Mouse (Mus musculus) gastrocnemius, adult 2 months (tissue): Measurements from ENCODE around the gene Atf6b. TPM values are rescaled to one million over a fixed set of nuclear protein-coding genes. Genes with fewer than 3 reads are reported as not detected.

Source experiments
- DNase-seq: peaks from one replicate; pipeline ENCODE4 v3.0.0; 2022
- H3K27ac ChIP-seq: fragments of 200-600 bp; 2 replicates; pipeline ENCODE4 v1.8.1; 2022; ENCODE audit warnings: mild to moderate bottlenecking
- H3K4me3 ChIP-seq: fragments of 200-600 bp; 2 replicates; pipeline ENCODE4 v1.8.1; 2022; ENCODE audit warnings: mild to moderate bottlenecking, moderate library complexity
- CTCF ChIP-seq: fragments of 200-600 bp; IDR thresholded peaks from 2 replicates; pipeline ENCODE4 v1.8.1; 2022; ENCODE audit warnings: antibody characterized with exemption, mild to moderate bottlenecking, moderate library complexity
- intact Hi-C: fragments of 180-260 bp; cut with DNase I; formaldehyde crosslinking; loops from one replicate; pipeline ENCODE4 v1.15.1; 2025
- total RNA-seq, 2 experiments: library from RNA; stranded (reverse); gene quantifications; 2 replicates each; pipeline ENCODE4 v1.2.3; 2021

Gene Atf6b
- total RNA-seq, 2 experiments from 2014 or later = 7.1 to 9.1 TPM

DNA sequence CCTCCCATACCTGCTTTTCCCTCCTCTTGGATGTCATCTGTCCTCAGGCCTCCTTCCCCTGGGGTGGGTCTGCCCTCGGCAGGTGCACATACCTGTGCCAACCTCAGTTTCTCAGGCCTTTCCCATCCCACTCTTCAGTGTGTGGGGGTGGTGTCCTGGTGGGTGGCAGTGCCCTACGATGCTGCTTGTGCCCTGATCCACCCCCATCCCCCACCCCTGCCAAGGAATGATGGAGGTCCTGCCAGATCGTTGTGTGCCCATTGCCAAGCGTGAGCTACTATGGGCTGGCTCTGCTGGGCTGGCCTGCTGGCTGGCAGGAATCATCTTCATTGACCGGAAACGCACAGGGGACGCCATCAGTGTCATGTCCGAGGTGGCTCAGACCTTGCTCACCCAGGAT lies 35.9 kb upstream of the Atf6b start:
- no peak for DNase-seq

GRCm38 (mm10) chr17:34613054-34613645 lies 33.8 kb upstream of the Atf6b start:
- Histone ChIP-seq H3K4me3 (no peak overlapping the region), H3K27ac (no peak overlapping the region)
- TF ChIP-seq CTCF = no peak
- no peak for DNase-seq
- intact Hi-C loops = no loop called here

More for the DNA sequence above, 35.9 kb upstream of the Atf6b start:
- H3K4me3 ChIP-seq = no peak overlapping the region
- TF ChIP-seq CTCF = no peak
- intact Hi-C loops = no loop called here
- H3K27ac ChIP-seq = no peak overlapping the region

- intact Hi-C loops = no loop called here
- H3K27ac ChIP-seq = no peak overlapping the region
- TF ChIP-seq CTCF = no peak
- H3K4me3 ChIP-seq = no peak overlapping the region
- no peak for DNase-seq
Measured at GRCm38 (mm10) chr17:34613830-34614229, 33.1 kb upstream of the Atf6b start.

DNA sequence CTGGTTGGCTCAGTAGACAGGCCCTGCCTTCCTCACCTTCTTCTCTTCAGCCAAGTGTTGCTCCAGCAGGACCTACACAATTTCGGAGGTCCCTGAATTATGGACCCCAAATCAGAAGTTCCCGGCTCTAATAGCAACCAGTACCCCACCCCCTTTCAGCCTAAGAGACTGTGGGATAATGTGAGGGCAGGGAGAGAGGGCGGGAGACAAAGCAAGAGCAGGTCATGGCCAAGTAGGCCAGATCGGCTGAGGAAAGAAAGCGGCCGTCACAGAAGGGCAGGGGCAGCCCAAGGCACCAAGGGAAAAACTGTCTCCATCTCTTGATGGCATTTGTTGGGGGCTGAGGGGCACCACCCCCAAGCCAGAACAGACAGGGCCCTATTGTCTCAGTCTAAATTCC lies 31.1 kb upstream of the Atf6b start, which contains the start of gene Egfl8:
Gene Egfl8 (minus strand): TSS at position 101 of the 400 bp plus-strand sequence.
- no peak for DNase-seq
- Histone ChIP-seq H3K4me3 (no peak within 1 kb of the TSS), H3K27ac (peak within 1 kb of the TSS; percentile 65)
- TF ChIP-seq CTCF = no peak
- intact Hi-C loops = loop anchor here (5.0 kb wide), 1 partner anchor 44 kb away; no protein-coding TSS in a partner anchor

DNA sequence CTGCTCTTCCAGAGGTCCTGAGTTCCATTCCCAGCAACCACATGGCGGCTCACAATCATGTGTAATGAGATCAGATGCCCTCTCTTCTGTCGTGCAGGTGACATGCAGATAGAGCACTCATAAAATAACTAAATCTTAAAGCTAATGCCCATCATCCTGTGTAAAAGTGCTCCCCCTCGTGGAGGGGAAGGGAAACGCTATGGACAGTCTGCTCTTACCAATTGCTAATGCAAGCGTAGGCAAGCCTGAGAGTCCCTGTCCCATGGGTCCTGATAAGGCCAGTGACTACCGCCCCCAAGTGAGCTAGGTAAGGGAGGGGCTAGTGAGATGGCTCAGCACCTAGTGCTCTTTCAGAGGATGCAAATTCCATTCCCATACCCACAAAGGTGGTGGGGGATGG lies 27.9 kb upstream of the Atf6b start:
- intact Hi-C loops = loop anchor here (2.0 to 5.0 kb wide), 2 partner anchors 47 to 178 kb away; no protein-coding TSS in a partner anchor
- no peak overlapping the region for H3K27ac ChIP-seq
- peak; percentile 76 for DNase-seq

DNA sequence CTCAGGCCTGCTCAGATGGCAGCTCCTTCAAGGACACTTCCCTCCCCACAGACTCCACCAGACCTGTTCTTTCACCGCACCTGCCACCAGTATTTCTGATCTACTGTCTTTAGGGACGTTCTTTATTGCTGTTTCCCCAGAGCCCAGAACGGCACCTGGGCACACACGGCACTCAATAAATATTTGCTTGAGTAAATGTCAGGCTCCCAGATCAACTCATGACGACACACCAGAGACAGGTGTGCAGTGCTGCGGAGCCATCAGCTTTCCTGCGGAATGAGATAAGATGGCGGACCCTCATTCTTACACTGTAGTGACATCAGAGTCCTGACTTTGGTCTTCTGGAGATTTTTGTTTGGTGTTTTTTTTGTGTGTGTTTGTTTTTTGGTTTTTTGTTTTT lies 25.9 kb upstream of the Atf6b start:
- no peak overlapping the region for H3K27ac ChIP-seq
- no peak overlapping the region for H3K4me3 ChIP-seq
- no peak for DNase-seq
- intact Hi-C loops = no loop called here
- no peak for TF ChIP-seq CTCF

More for the DNA sequence above, 27.9 kb upstream of the Atf6b start:
- H3K4me3 ChIP-seq = no peak overlapping the region
- peak; percentile 90 for TF ChIP-seq CTCF

- Histone ChIP-seq H3K27ac (no peak overlapping the region), H3K4me3 (no peak overlapping the region)
- no peak for DNase-seq
- intact Hi-C loops = no loop called here
- TF ChIP-seq CTCF = peak; percentile 23; the same call in 1 of the 2 replicates
Measured at GRCm38 (mm10) chr17:34623161-34623560, 23.8 kb upstream of the Atf6b start.

GRCm38 (mm10) chr17:34624981-34625380 lies 22.0 kb upstream of the Atf6b start:
- DNase-seq = no peak
- H3K27ac ChIP-seq = no peak overlapping the region
- intact Hi-C loops = no loop called here
- H3K4me3 ChIP-seq = no peak overlapping the region
- TF ChIP-seq CTCF = no peak

DNA sequence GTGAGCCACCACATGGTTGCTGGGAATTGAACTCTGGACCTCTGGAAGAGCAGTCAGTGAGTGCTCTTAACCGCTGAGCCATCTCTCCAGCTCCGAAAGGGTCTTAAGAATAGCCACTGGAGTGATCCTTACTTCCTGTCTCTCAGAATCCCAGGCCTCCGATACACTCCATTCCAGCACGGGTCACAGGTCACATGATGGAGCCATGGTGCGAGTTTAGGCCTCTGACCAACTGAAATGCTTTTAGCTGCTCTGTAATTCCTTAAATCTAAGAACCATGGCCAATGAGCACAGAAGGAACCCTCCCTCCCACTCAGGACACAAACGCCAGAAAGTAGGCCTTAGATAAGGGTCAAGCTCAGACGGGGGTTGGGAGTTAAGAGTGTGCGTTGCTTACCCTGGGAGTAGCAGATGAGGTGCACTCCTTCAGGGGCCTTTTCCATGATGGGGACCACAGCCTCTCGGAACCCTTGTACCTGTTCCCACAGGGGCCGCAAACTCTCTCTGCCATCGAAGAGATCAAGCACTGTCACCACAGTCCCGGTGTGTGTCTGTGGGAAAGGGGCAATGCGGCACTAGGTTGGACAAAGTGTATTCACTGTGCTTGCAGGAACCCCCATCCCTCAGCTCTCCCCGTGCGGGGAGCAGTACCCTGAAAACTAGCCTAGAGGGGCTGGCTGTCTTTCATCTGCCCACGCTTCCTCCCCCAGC lies 20.7 kb upstream of the Atf6b start:
- Histone ChIP-seq H3K27ac (peak overlapping the region; percentile 96), H3K4me3 (peak overlapping the region; percentile 94)
- DNase-seq = no peak
- intact Hi-C loops = loop anchor here (2.0 kb wide), 1 partner anchor 21 kb away; the partner anchor contains the start of gene Agpat1
- no peak for TF ChIP-seq CTCF

DNA sequence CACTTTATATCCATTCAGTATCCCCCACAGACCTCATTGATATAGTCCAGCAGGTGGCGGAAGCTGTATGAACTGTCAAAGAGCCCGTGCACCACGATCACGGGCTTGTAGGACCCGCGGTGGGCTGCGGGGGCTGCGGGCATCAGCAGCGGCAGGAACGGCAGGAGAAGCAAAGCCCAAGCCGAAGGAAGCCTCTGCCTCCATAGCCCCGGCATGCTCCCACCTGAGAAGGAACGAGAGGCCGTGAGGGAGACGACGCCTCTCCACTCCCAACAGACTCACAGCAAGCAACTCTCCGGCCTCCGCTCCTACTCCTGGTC lies 20.2 kb upstream of the Atf6b start:
- peak overlapping the region; percentile 96 for H3K27ac ChIP-seq
- TF ChIP-seq CTCF = peak; percentile 52
- intact Hi-C loops = loop anchor here (2.0 kb wide), 1 partner anchor 22 kb away; the partner anchor contains the start of gene Agpat1
- peak overlapping the region; percentile 94 for H3K4me3 ChIP-seq
- no peak for DNase-seq

DNA sequence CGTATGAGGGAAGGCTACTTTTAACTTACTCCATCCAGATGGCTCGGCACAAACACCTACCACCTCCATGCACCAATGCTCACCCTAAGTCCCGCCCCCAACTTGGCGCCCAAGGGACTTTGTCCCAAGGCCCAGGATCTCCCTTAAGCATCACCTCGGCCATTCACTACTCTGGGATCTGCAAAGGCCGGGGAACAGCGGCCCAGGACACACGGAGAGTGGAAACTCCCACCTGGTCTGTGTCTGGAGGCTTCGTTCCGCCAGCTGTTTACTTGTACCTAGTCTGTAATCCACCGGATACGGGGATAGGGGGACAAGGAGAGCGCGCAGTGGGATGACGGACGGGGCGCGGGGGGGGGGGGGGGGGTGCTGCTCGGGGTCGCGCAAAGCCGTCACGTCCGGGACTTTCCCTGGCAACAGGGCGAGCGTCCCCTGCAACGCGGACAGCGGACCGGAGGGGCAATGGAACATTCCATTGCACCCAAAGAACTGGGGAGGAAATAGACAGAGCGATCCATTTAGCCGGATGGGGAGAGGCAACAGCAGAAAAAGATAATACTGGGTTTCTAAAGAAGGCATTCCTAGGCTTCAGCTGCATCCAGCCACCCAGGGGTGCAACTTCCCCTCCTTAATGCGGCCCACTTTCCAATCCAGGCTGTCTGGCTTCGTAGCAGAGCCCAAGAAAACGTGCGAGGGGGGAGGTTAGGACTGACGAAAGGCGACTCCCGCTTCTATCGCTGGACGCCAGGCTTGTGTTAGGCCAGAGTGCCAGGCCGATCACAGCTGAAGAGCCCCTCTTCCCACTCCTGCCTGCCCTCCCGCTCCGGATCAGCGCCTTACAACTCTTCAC lies 19.6 kb upstream of the Atf6b start:
- peak overlapping the region; percentile 94 for H3K4me3 ChIP-seq
- peak; percentile 92 for DNase-seq
- no peak for TF ChIP-seq CTCF
- intact Hi-C loops = loop anchor here (2.0 kb wide), 1 partner anchor 23 kb away; the partner anchor contains the start of gene Agpat1
- H3K27ac ChIP-seq = peak overlapping the region; percentile 96

DNA sequence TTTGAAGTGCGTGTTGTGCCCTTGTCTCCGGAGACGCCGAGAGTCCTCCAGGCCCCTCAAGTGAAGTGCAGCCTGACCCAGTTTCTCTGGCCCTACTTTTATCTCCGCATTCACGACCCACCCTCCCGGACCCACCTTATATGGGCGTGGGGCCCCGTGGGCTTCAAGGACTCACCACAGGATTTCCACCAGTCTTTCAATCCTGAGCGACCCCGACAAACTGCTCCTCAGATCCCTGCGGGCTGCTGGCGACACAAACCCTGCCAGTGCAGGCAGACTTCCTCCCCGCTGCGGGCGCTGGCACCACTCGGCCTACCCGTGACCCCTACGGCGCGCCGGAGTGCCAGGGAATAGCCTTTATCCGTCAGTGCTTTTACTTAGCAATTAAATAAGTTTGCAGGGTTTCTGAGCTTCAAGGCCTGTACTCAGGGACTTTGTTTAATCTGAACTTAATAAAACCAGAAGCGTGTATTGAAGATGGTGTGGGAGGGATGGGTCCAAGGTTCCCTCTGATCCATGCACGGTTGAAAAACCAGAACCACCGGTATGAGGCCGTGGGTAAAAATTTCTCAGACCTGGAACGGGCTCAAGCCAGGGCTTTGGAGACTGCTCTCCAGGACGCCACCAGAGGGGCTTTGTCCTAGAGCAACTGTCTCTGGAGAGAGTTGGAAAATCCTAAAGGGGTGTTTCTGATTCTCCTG lies 18.9 kb upstream of the Atf6b start, which contains the start of gene Ppt2:
Gene Ppt2 (minus strand): TSS at position 568 of the 701 bp plus-strand sequence.
- TF ChIP-seq CTCF = no peak
- H3K4me3 ChIP-seq = peak within 1 kb of the TSS; percentile 94
- peak; percentile 80 for DNase-seq
- peak within 1 kb of the TSS; percentile 96 for H3K27ac ChIP-seq
- intact Hi-C loops = loop anchor here (2.0 kb wide), 1 partner anchor 23 kb away; the partner anchor contains the start of gene Agpat1
